Mouse (Mus musculus) 416B (cell line): ENCODE measurements around the gene Srsf1.

Experiments
- DNase-seq: peaks from one replicate; pipeline ENCODE4 v3.0.0; 2011; ENCODE audit warnings: low read depth

The Srsf1 gene

DNA sequence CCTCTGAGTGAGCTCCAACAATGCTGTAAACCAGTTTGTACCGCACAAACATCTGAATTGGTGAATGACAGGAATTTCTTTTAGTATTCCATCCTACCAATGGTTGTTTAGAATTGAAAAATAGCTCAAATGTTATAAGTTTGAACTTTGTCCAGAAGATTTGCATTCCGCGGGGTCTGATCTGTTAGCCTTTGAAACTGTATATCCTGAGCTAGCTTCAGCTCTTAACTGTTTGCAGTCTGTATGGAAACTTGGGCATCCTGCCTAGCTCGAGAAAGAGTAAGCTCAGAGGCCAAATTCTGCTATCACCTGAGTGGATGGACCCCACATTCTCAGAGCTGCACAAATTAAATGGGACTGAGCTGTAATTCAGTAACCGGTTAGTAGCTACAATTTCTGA, 23.9 kb downstream of the Srsf1 start:
- DNase-seq, result no peak

DNA sequence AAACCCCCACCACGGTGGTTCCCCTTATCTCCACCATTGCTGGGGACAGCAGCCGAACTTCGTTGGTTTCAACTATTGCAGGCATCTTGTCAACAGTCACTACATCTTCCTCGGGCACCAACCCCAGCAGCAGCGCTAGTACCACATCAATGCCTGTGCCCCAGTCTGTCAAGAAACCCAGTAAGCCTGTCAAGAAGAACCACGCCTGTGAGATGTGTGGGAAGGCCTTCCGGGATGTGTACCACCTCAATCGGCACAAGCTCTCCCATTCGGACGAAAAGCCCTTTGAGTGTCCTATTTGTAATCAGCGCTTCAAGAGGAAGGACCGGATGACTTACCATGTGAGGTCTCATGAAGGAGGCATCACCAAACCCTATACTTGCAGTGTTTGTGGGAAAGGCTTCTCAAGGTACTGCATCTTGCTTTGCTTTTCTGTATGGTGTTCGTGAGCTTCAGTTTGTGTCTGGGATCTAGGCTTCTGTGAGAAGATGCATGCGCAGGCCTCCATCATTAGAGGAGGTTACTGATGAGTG, 26.2 kb downstream of the Srsf1 start:
- DNase-seq, result no peak

DNA sequence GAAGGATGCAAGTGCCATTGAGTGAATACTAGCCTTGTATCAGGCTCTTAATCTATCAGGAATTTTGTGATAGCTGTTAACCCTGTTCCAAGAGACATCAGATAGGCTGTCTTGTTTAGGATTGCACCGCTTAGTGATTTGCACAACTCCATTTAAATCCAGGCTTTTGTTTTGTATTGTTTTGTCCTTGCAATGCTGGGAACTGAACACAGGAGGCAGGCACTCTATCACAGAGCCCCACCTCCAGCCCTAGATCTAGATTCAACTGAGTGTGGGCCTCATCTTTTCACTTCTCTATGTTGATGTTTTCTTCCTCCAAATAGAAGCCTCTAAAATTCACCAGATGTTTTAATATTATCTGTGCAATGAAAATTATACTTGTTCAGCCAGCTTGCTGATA, 28.5 kb downstream of the Srsf1 start:
- DNase-seq, result peak; percentile 32

DNA sequence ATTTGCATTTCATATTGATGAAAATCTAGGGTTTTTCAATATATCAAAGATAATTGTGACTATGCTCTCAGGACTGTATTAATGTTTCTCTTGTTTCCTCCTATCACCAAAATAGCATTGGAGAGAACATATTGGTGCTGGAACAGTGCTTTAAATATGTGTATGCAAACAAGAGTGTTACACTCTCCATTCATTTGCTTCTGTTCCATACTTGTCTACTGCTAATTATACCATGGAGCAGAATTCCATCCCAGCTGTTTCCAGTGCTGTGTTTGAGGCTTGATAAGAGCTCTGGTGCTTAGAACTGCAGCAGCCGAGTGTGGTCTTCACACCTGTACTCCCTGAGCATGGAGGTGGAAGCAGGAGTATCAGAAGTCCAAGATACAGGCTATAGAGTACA, 29.2 kb downstream of the Srsf1 start:
- no peak for DNase-seq

DNA sequence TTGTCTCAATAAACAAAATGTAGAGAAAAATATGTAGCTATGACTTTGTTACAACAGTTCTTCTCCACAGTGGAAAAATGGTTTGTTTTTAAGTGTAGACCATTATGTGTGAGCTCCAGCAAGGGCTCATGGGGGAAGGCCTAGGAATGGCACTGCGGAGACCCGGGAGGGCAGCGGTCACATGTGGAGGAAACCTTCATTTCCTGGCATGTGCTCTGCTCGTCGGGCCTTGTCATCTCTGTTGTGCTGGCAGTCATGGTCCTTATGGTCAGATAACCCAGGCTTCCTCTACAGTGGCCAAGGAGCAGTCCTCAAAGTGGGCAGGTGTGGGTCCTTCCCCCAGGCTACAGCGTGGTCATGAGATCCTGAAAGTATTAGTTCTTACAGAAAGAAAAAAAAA, 36.5 kb downstream of the Srsf1 start:
- peak; percentile 84 for DNase-seq

DNA sequence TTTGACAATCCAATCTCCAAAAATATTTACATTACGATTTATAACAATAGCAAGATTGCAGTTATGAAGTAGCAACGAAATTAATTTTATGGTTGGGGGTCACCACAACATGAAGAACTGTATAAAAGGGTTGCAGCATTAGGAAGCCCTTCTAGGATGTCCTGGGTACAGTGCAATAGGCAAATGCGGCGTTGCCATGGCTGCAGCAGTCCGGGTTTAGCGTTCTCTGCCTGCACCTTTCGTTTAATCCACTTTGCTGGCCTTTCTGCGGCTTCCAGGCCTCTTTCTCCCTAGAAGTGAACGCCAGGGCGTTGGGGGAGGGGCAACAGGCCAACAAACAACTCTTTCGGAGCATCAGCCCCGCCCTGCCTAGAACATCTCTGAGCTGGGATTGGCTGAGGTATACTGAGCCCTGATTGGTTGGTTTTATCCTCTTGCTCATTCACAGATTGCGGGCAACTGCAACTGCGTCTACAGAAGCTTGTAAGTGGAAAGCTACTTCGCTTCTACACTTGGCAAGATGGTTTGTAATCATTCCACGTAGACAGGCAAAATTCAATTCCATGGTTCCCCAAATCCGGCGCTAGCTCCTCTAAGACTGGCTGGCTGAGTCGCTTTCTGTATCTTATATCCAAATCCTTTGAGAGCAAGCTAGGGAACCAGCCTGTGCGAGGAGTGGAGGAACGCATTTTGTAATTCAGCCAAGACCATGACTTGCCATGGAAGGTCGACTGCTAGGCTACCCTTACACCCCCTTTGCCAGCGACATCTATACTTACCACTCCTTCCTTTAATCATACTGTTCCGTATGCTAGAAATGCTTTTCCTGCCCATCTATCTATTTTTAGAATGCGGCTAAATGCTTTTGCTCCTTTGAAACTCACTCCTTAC, 39.8 kb downstream of the Srsf1 start:
- DNase-seq, result no peak

DNA sequence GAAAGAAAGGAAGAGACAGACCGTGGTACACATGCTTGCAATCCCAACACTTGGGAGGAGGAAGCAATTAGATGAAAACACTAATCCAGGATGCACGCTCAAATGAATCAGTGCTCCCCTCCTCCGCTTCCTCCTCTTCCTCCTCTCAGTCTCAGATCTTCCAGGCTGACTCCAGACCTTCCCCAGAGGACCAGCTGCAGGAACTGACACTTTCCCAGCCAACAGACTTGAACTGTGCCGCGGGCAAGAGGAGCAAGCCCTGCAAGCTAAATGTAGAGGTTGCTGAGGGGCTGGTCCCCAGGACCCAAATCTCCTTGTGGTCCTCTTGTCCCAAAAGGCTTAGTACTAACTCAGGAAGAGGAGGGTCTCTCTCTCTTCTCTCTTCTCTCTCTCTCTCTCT, 42.0 kb downstream of the Srsf1 start:
- no peak for DNase-seq

DNA sequence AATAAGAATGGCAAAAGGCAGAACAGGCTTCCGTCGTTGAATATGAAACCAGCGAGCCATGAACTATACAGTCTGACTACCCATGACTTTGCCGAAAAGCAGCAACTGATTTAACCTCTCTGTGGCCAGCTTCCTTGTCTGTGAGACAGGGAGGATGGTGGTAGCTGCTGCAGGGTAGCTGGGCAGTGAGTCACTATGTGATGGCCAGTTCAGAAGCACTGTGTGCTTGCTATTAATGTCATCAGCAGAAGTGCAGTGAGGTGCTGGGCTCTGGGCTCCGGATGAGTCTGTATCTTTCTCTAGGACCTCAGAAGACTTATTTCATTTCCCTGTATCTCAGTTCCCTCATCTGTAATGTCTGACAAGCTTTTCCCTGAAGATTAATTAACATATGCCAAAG, 43.1 kb downstream of the Srsf1 start:
- DNase-seq, result peak; percentile 76

DNA sequence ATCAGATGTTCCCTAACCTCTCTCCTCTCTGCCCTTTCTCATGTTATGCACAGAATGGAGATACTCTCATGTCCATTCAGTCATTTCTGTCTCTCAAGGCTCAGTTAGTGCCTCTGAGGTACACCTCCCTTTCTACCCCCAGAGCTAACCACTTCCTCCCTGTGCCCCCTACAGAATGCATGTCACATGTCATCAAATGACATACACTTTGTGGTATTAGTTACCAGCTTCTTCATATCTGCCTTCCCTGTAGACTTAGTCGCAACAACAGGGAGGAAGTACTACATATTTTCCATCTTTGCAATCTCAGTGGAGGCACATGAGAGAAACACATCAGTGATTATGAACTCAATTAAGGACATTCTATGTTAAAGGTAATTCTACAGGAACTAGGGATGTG, 44.8 kb downstream of the Srsf1 start:
- DNase-seq, result peak; percentile 65

DNA sequence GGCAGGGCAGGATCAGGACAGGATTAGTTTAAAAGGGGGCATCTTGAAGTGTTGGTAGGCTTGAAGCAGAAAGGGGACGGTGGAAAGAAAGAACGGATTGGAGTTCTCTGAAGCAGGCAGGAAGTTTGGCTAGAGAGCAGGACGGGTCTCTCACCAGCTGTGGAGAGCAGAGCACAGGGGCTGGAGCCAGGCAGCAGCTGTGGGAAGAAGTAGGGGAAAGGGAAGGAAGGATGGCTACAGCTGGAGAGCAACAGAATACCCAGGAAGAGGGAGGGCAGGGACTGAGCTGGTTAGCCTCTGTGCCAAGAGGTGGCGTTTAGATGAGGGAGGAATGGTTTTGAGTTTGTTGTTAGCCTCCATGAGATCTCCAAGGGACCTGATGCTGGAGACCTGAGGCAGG, 50.0 kb downstream of the Srsf1 start:
- peak; percentile 47 for DNase-seq

DNA sequence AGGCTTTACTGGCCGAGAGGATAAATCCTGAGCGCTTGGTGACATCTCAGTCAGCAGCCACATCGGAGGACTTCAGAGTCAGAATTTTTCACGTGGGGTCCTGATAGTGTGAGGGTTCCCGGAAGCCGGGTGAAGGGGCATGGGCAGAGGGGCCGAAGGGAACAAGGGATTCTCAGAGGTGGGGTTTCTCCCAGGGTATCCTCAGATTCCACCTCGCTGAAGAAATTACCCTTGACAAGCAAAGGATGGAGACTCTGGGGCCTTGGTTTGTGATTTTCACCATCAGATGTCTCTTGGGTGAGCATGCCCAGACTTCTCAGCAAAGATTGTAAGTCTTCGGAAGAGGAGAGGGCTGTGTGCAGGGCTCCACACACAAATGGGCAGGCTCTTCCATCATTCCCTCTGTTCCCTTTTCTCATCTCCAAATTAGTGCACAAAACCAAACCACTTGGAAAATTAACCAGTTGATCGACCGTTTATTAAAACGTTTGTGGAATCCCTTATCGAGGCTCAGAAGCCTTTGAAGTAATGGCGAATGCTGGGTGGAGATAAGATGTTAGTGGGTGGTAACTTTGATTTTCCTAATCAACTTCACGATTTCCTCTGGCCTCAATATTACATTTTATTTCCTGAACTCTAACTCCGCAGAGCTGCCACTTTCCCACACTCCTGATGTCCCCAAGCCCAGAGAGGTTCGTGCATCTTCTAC, 51.0 kb downstream of the Srsf1 start, which contains the start of gene Cuedc1:
TSS of gene Cuedc1 (plus strand) at position 38 of the 709 bp plus-strand sequence.
- peak; percentile 72 for DNase-seq

DNA sequence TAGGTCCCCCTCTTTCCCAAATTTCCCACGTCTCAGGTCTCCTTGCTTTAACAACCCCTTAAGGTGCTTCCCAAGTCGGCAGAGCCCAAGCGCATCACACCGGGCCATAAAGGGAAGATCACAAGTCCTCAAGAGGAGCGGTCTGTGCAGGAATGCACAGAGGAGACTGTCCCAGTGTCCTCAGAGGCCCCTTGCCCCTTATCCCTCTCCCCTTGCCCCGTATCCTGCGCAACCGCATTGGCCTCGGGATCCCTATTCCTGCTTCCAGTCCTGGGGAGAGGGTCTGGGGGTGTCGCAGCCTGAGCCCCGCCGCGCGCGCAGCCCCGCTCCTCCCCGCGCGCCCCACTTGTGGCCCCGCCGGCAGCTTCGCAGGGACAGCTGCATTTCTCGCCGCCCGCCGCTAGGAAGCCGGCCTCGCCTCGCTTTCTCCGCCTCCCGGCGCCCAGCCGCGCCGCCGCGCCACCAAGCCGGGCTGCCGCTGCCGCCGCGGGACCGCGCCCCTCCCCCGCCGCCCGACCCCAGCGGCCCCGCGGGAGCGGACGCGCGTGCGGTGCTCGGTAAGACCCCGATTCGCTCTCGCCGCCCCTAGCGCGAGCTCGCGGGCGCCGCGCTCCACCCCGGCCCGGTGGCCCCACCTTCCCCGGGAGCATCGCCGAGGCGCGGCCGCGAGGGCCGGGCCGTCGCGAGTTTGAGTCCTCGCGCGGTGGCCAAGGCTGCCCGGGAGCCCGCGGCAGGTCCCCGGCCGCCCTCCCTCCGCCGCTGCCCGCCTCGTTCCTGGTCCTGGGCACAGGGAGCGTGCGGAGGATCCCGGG, 51.8 kb downstream of the Srsf1 start:
- DNase-seq, result peak; percentile 54

DNA sequence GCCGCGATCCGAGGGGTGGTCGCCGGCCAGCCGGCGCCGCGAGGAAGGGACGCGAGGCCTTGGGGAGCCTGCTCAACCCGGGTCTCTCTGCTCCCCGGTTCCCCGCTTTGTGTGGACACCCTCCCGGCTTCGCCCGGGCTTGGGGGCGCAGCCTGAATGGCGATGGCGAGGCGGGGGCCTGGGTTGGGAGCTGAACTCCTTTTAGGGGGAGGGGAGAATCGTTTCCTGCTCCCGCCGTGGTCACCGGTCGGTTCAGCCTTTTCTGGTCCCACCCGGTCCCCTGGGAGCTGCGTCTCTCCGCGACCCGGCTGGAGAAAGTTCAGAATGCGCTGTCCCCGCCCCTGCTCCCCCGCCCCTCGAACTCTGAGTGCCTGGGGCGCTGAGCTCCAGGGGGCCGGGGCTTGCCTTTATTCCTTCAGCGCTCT, 52.4 kb downstream of the Srsf1 start:
- DNase-seq, result peak; percentile 83

DNA sequence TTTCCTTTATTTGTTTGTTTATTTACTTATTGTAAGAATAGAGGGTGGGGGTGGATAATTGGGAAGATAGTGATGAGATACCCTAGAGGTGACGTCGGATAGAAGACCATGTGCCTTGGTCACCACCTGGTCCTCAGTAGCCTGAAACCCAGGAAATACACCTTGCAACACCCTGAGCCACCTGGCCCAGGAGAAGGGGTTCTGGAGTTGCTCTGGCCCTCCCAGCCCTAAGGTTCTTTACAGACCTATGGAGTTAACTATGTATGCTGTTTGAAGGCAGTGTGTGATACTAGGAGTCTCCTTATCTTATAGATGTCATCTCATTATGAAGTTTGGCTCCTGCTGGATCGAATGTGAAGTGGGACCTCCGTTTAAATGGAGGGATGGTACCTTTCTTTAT, 53.0 kb downstream of the Srsf1 start:
- peak; percentile 26 for DNase-seq
